Mouse (Mus musculus) frontal cortex, postnatal 36 days (tissue): ENCODE results near the gene Gm28360.
"Not testable (repeated sequence)": the region's sequence is repeated elsewhere in the genome, so short reads cannot be mapped to it uniquely, and the experiment has no call there.

Experiments
- DNase-seq, 2 experiments: peaks; one replicate each; pipeline ENCODE4 v3.0.0; 2022; ENCODE audit warnings: low spot score in 2 of 2

Gene Gm28360

GRCm38 (mm10) chr1:117829781-117830180 is at the start of gene Gm28360:
Gene Gm28360, plus strand, starts transcription at chr1:117830081.
- DNase-seq: not testable (repeated sequence)

- DNase-seq: not testable (repeated sequence)
Observed at GRCm38 (mm10) chr1:117780833-117781232, 49.0 kb upstream of the Gm28360 start, which contains the start of gene B020011L13Rik. Gene B020011L13Rik, plus strand, starts transcription at chr1:117781133.

- not testable (repeated sequence) for DNase-seq
Observed at GRCm38 (mm10) chr1:117816271-117816670, 13.6 kb upstream of the Gm28360 start.

GRCm38 (mm10) chr1:117851718-117852117 is 21.8 kb downstream of the Gm28360 start:
- DNase-seq: not testable (repeated sequence)
